Mouse (Mus musculus) heart, embryonic 12.5 days (tissue): ENCODE results near the gene Hist1h2bh. TPM values are rescaled to one million over a fixed set of nuclear protein-coding genes. Genes with fewer than 3 reads are reported as not detected.
A peak's percentile ranks its signal among the peaks of the same experiment; 100 is the strongest.
"Not testable (repeated sequence)": the region's sequence is repeated elsewhere in the genome, so short reads cannot be mapped to it uniquely, and the experiment has no call there.

ENCODE experiments used
- ATAC-seq: fragments of 200-750 bp; cut with Nextera tagmentation; 2 replicates; pipeline ENCODE4 v1.8.0; 2017; ENCODE audit warnings: moderate TSS enrichment, moderate library complexity; ENCODE audit not compliant: insufficient number of reproducible peaks, low FRiP score
- H3K27ac ChIP-seq: fragments of 300-500 bp; sonication (generic); 2 replicates; pipeline ENCODE4 v1.5.1; 2016; ENCODE audit warnings: mild to moderate bottlenecking, moderate library complexity; ENCODE audit not compliant: poor library complexity, severe bottlenecking
- H3K27me3 ChIP-seq: fragments of 300-500 bp; sonication (generic); replicated peaks from 2 replicates; pipeline ENCODE4 v1.6.1; 2016; ENCODE audit warnings: mild to moderate bottlenecking, moderate library complexity
- H3K36me3 ChIP-seq: fragments of 300-500 bp; sonication (generic); 2 replicates; pipeline ENCODE4 v1.6.1; 2016; ENCODE audit warnings: mild to moderate bottlenecking, moderate library complexity
- H3K4me1 ChIP-seq: fragments of 300-500 bp; sonication (generic); replicated peaks from 2 replicates; pipeline ENCODE4 v1.6.1; 2016; ENCODE audit warnings: mild to moderate bottlenecking
- H3K4me2 ChIP-seq: fragments of 300-500 bp; sonication (generic); 2 replicates; pipeline ENCODE4 v1.6.1; 2016; ENCODE audit warnings: mild to moderate bottlenecking, moderate library complexity
- H3K4me3 ChIP-seq: fragments of 300-500 bp; sonication (generic); 2 replicates; pipeline ENCODE4 v1.5.1; 2016; ENCODE audit warnings: mild to moderate bottlenecking
- H3K9ac ChIP-seq: fragments of 300-500 bp; sonication (generic); 2 replicates; pipeline ENCODE4 v1.6.1; 2016; ENCODE audit warnings: mild to moderate bottlenecking, moderate library complexity
- H3K9me3 ChIP-seq: fragments of 300-500 bp; sonication (generic); replicated peaks from 2 replicates; pipeline ENCODE4 v1.6.1; 2016; ENCODE audit warnings: mild to moderate bottlenecking, moderate library complexity
- WGBS: fragments of 180-500 bp; shearing (Covaris S2); methylation state at CpG from one replicate; pipeline ENCODE4 v1.1.7; 2016; 5-methylcytosine and 5-hydroxymethylcytosine counted together
- polyA plus RNA-seq: library from polyadenylated mRNA; unstranded; fragments of >200 nt; fragmentation: Nextera tagmentation; extraction: Ambion mirVana; gene quantifications from 2 replicates; pipeline ENCODE4 v1.2.1, GENCODE M21; 2016

Gene Hist1h2bh
- polyA plus RNA-seq, 1 experiment from 2014 or later = 0.26 TPM

- not testable (repeated sequence) for H3K9ac ChIP-seq, H3K4me3 ChIP-seq, H3K27me3 ChIP-seq, H3K4me1 ChIP-seq, H3K36me3 ChIP-seq, ATAC-seq, H3K9me3 ChIP-seq
- H3K4me2 ChIP-seq = peak overlapping the region; percentile 40
- WGBS = 38% methylated on average over 2 of the region's 2 CpGs
- peak overlapping the region; percentile 38; the same call in 1 of the 2 replicates for H3K27ac ChIP-seq
Observed at GRCm38 (mm10) chr13:23560699-23561098, 17.5 kb upstream of the Hist1h2bh start.

GRCm38 (mm10) chr13:23556906-23557305, 13.7 kb upstream of the Hist1h2bh start:
- 71% methylated on average over 3 of the region's 3 CpGs for WGBS
- Histone ChIP-seq H3K27ac (peak overlapping the region; percentile 43; the same call in 1 of the 2 replicates), H3K4me1 (peaks cover 5% of the 10 kb centered on the region; the same call in 1 of the 2 replicates), H3K9me3 (no peaks in the 10 kb centered on the region), H3K4me2 (peak overlapping the region; percentile 34; the same call in 1 of the 2 replicates), H3K36me3 (no peaks in the 10 kb centered on the region), H3K27me3 (no peaks in the 10 kb centered on the region), H3K9ac (no peak overlapping the region), H3K4me3 (no peak overlapping the region)
- ATAC-seq = no peak

DNA sequence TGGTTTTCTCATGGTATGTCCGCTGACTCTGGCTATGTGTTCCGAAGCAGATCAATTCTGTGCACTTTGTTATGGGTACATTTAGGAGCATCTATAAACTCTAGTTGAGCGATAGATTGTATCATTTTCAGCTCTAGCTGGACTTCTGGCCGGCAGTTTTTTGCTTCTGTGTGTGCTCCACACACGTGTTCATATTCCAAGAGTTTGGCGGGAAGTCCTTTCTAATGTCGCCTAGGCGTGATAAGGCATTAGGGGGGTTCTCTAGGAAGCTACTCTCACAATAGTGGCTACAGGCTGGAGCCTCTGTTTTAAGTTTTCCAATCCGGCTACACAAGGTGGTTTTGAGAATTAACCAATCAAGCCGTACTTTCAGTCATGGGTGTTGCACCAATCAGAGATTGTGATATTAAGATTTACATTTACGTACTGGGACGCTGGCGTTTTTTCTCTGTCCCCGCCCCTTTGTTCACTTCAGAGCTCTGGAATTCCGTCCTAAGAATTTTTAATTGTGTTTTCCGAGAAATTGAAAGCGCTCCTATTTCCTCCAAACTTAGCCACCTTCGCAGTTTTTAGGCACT, 12.7 kb upstream of the Hist1h2bh start:
- ATAC-seq = peak; percentile 69
- Histone ChIP-seq H3K4me3 (peak overlapping the region; percentile 71), H3K4me2 (peak overlapping the region; percentile 100), H3K27me3 (no peaks in the 10 kb centered on the region), H3K9me3 (no peaks in the 10 kb centered on the region), H3K36me3 (no peaks in the 10 kb centered on the region), H3K4me1 (peaks cover 5% of the 10 kb centered on the region; the same call in 1 of the 2 replicates), H3K27ac (peak overlapping the region; percentile 99), H3K9ac (peak overlapping the region; percentile 98)
- WGBS = under 1% methylated on average over 18 of the region's 18 CpGs

DNA sequence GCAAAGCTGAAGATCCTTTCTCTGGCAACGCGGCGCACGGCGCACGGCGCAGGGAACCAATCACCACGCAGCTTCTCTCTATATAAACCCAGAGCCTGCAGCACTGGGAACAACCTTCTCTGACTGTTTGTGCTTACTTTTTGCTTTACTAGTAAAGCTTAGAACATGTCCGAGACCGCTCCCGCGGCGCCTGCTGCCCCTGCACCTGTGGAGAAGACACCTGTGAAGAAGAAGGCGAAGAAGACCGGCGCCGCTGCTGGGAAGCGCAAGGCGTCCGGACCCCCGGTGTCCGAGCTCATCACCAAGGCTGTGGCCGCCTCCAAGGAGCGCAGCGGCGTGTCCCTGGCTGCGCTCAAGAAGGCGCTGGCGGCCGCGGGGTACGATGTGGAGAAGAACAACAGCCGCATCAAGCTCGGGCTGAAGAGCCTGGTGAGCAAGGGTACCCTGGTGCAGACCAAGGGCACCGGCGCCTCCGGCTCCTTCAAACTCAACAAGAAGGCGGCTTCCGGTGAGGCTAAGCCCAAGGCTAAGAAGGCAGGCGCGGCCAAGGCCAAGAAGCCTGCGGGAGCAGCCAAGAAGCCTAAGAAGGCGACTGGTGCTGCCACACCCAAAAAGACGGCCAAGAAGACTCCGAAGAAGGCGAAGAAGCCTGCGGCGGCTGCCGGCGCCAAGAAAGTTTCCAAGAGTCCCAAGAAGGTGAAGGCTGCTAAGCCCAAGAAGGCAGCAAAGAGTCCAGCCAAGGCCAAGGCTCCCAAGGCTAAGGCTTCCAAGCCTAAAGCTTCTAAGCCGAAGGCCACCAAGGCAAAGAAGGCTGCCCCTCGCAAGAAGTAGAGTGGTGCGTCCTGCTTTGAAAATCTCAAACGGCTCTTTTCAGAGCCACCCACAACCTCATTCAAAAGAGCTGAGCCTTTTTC, 12.0 kb upstream of the Hist1h2bh start:
- peak; percentile 86 for ATAC-seq
- no peaks in the 10 kb centered on the region for H3K27me3 ChIP-seq
- no peaks in the 10 kb centered on the region for H3K9me3 ChIP-seq
- H3K4me1 ChIP-seq = peaks cover 9% of the 10 kb centered on the region
- peak overlapping the region; percentile 98 for H3K9ac ChIP-seq
- peak overlapping the region; percentile 100 for H3K4me2 ChIP-seq
- peak overlapping the region; percentile 99 for H3K27ac ChIP-seq
- peak overlapping the region; percentile 71 for H3K4me3 ChIP-seq
- no peaks in the 10 kb centered on the region for H3K36me3 ChIP-seq
- WGBS = under 1% methylated on average over 54 of the region's 54 CpGs

DNA sequence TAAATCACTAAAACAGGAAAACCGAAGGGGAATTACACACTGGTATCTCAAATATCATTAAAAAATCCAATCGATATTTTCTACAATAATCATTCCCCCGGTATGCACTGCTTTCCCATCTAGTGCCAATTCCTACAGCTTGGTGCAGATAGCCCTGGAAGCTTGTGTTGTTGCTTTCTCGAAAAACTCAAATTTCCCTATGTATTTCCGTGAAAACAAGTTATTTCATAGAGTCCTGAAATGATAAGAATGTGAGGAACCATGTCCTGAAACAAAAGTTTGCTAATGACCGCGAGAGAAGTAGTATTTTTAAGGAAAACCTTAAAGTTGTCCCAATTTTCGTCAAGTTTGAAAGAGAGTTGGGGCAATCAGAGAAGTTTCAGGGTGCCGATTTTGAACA, 11.2 kb upstream of the Hist1h2bh start:
- Histone ChIP-seq H3K9me3 (no peaks in the 10 kb centered on the region), H3K9ac (peak overlapping the region; percentile 98), H3K4me1 (peaks cover 9% of the 10 kb centered on the region), H3K36me3 (no peaks in the 10 kb centered on the region), H3K27ac (peak overlapping the region; percentile 99), H3K4me2 (peak overlapping the region; percentile 100), H3K27me3 (no peaks in the 10 kb centered on the region), H3K4me3 (peak overlapping the region; percentile 71)
- whole genome bisulfite sequencing = 25% methylated on average over 9 of the region's 9 CpGs
- ATAC-seq = no peak

DNA sequence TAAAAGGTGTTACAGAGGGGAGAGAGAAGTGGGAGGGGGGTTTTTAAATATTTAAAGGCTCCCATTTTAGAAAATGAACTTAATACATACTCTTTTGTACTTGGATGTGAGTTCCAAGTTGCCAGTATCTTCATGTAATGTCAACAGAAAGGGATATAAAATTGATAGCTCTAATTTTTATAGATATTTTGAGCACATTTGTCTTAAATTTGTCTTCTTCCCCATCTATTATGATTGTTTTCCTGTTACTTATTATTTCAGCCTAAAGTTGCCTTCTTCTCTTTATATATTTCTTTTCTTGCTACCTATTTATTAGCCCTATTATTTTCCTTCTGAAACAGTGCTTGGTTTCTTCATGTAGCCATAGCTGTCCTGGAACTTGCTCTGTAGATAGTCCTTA, 9.8 kb upstream of the Hist1h2bh start, which contains the start of gene Hist1h1d:
Gene Hist1h1d (plus strand): TSS at position 301 of the 400 bp plus-strand sequence.
- H3K9me3 ChIP-seq = no peaks in the 10 kb centered on the region
- H3K4me2 ChIP-seq = peak within 1 kb of the TSS; percentile 7; the same call in 1 of the 2 replicates
- peak within 1 kb of the TSS; percentile 99 for H3K27ac ChIP-seq
- ATAC-seq = no peak
- H3K4me3 ChIP-seq = no peak within 1 kb of the TSS
- no peaks in the 10 kb centered on the region for H3K36me3 ChIP-seq
- no peaks in the 10 kb centered on the region for H3K27me3 ChIP-seq
- H3K9ac ChIP-seq = no peak within 1 kb of the TSS
- peaks cover 9% of the 10 kb centered on the region for H3K4me1 ChIP-seq

DNA sequence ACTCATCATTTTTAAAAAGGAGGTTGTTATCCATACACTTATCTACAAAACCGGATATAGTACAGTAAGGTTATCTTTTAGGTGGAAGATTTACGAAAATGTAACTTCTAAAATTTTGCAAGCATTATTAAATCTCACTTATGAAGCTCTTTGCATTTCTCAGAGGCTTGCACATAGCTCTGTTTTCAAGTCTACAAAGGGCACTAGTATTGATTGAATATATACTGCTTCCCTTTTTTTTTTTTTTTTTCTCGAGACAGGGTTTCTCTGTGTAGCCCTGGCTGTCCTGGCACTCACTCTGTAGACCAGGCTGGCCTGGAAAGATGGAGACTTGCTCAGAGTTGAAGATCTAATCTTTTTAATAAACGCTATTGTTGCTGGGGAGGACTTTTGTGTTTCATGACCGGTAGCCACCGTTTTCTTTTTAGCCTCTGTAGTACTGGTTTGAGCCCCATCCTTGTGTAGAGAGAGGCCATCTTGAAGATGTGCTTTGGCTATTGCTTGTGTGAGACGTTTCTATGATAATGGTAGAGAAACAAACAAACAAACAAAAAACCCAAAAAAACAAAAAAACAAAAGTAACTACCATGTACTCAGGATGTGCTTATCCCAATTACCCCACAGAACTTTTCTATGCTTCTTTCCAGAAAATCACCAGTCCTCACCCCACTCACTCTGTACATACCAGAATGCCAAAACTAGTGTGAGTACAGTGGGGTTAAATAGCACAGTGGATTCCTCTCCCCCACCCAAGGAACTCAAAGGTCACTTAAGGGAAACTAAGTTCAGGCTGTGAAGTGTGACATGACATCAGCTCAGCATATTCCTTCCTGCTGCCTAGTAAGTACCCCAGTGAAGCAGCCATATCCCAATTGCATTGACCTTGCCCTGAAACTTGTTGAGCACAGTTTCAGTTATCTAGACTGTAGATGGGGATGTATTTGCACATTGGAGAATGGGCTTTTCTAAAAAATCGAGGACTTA, 9.0 kb upstream of the Hist1h2bh start:
- peak overlapping the region; percentile 77 for H3K4me2 ChIP-seq
- peak overlapping the region; percentile 75; the same call in 1 of the 2 replicates for H3K9ac ChIP-seq
- H3K4me1 ChIP-seq = peaks cover 9% of the 10 kb centered on the region
- peak overlapping the region; percentile 55; the same call in 1 of the 2 replicates for H3K4me3 ChIP-seq
- peak overlapping the region; percentile 87 for H3K27ac ChIP-seq
- H3K36me3 ChIP-seq = no peaks in the 10 kb centered on the region
- no peaks in the 10 kb centered on the region for H3K27me3 ChIP-seq
- WGBS = 56% methylated on average over 8 of the region's 8 CpGs
- no peaks in the 10 kb centered on the region for H3K9me3 ChIP-seq
- ATAC-seq = no peak

DNA sequence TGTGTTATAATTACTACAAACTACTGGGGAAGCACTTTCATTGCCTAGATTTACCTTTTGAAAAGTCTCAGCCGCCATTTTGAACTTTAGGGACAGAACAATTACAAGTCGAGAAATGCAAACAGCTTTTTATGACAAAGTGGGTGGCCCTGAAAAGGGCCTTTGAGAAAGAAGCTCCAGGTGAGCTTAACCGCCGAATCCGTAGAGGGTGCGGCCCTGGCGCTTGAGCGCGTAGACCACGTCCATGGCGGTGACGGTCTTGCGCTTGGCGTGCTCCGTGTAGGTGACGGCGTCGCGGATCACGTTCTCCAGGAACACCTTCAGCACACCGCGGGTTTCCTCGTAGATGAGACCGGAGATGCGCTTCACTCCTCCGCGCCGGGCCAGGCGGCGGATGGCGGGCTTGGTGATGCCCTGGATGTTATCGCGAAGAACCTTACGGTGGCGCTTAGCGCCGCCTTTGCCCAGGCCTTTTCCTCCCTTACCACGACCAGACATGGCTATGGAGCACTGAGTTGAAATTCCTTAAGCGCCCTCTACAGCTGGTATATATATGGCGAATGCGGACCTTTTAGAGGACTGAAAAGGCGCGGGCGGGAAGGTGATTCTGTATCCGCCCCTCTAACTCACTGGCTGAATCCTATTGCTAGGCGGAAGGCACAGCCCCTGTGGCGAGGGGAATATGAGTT, 8.1 kb upstream of the Hist1h2bh start, which contains the start of gene Hist1h4f:
Gene Hist1h4f (minus strand): TSS at position 503 of the 689 bp plus-strand sequence.
- WGBS = under 1% methylated on average over 47 of the region's 47 CpGs
- Histone ChIP-seq H3K27ac (peak within 1 kb of the TSS; percentile 87), H3K4me2 (peak within 1 kb of the TSS; percentile 77), H3K9ac (peak within 1 kb of the TSS; percentile 75), H3K4me3 (peak within 1 kb of the TSS; percentile 55)
- H3K9me3 ChIP-seq, H3K27me3 ChIP-seq, H3K36me3 ChIP-seq, H3K4me1 ChIP-seq: not testable (repeated sequence)
- ATAC-seq = peak; percentile 86

- no peaks in the 10 kb centered on the region for H3K9me3 ChIP-seq
- no peaks in the 10 kb centered on the region for H3K36me3 ChIP-seq
- no peak for ATAC-seq
- H3K9ac ChIP-seq = peak overlapping the region; percentile 75
- H3K27me3 ChIP-seq = no peaks in the 10 kb centered on the region
- H3K27ac ChIP-seq = peak overlapping the region; percentile 87
- H3K4me2 ChIP-seq = peak overlapping the region; percentile 77
- peaks cover 6% of the 10 kb centered on the region for H3K4me1 ChIP-seq
- H3K4me3 ChIP-seq = peak overlapping the region; percentile 55
- WGBS = 6% methylated on average over 3 of the region's 3 CpGs
Observed at GRCm38 (mm10) chr13:23550761-23551145, 7.6 kb upstream of the Hist1h2bh start.

DNA sequence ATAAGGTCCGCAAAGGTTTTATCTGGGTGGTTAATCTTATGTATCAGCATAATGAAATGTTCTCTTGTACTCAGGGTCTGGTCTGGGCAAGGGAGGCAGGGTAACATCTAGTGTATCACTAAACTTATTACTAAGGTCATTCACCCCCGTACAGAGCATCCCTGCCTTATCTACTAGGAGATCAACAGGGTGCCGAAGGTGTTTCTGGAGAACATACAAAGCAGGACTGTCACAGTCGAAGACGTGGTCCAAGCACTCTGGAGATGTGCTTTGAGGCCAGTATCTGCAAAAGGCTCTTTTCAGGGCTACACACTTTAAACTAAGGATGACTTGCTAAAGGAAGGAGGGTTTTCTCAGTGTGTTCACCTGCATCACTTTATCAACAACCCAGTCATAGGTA, 3.5 kb upstream of the Hist1h2bh start:
- no peak overlapping the region for H3K27ac ChIP-seq
- ATAC-seq = no peak
- WGBS = 71% methylated on average over 5 of the region's 5 CpGs

More for the DNA sequence above, 3.5 kb upstream of the Hist1h2bh start:
- no peaks in the 10 kb centered on the region for H3K36me3 ChIP-seq
- H3K27me3 ChIP-seq = no peaks in the 10 kb centered on the region
- no peak overlapping the region for H3K4me3 ChIP-seq
- H3K4me1 ChIP-seq = peaks cover 9% of the 10 kb centered on the region
- no peaks in the 10 kb centered on the region for H3K9me3 ChIP-seq
- H3K9ac ChIP-seq = no peak overlapping the region
- H3K4me2 ChIP-seq = no peak overlapping the region
